Mouse (Mus musculus) heart, embryonic 13.5 days (tissue): ENCODE results near the gene Pear1. TPM values are rescaled to one million over a fixed set of nuclear protein-coding genes. Genes with fewer than 3 reads are reported as not detected.
A peak's percentile ranks its signal among the peaks of the same experiment; 100 is the strongest.

Source experiments
- ATAC-seq: fragments of 200-750 bp; cut with Nextera tagmentation; 2 replicates; pipeline ENCODE4 v1.8.0; 2017; ENCODE audit warnings: moderate TSS enrichment; ENCODE audit not compliant: insufficient number of reproducible peaks, low FRiP score, low TSS enrichment; ENCODE audit errors: extremely low read depth
- H3K27ac ChIP-seq: fragments of 300-500 bp; sonication (generic); replicated peaks from 2 replicates; pipeline ENCODE4 v1.5.1; 2015; ENCODE audit warnings: moderate library complexity, mild to moderate bottlenecking, inconsistent platforms
- H3K27me3 ChIP-seq: fragments of 300-500 bp; sonication (generic); replicated peaks from 2 replicates; pipeline ENCODE4 v1.6.1; 2015; ENCODE audit warnings: mild to moderate bottlenecking, inconsistent platforms
- H3K36me3 ChIP-seq: fragments of 300-500 bp; sonication (generic); 2 replicates; pipeline ENCODE4 v1.6.1; 2015; ENCODE audit warnings: mild to moderate bottlenecking, inconsistent platforms
- H3K4me1 ChIP-seq: fragments of 300-500 bp; sonication (generic); 2 replicates; pipeline ENCODE4 v1.6.1; 2015; ENCODE audit warnings: inconsistent platforms
- H3K4me2 ChIP-seq: fragments of 300-500 bp; sonication (generic); 2 replicates; pipeline ENCODE4 v1.6.1; 2015; ENCODE audit warnings: inconsistent platforms, mild to moderate bottlenecking, moderate library complexity
- H3K4me3 ChIP-seq: fragments of 300-500 bp; sonication (generic); 2 replicates; pipeline ENCODE4 v1.5.1; 2015; ENCODE audit warnings: moderate library complexity, mild to moderate bottlenecking, inconsistent platforms
- H3K9ac ChIP-seq: fragments of 300-500 bp; sonication (generic); 2 replicates; pipeline ENCODE4 v1.6.1; 2015; ENCODE audit warnings: inconsistent platforms, mild to moderate bottlenecking, moderate library complexity
- H3K9me3 ChIP-seq: fragments of 300-500 bp; sonication (generic); 2 replicates; pipeline ENCODE4 v1.6.1; 2016; ENCODE audit warnings: inconsistent platforms
- WGBS: fragments of 180-500 bp; shearing (Covaris S2); methylation state at CpG from one replicate; pipeline ENCODE4 v1.1.7; 2015; ENCODE audit warnings: mixed read lengths; 5-methylcytosine and 5-hydroxymethylcytosine counted together
- polyA plus RNA-seq: library from polyadenylated mRNA; unstranded; fragments of >200 nt; fragmentation: Nextera tagmentation; extraction: Ambion mirVana; gene quantifications from 2 replicates; pipeline ENCODE4 v1.2.1, GENCODE M21; 2015

Pear1 gene
- polyA plus RNA-seq, 1 experiment from 2014 or later, result 18.1 TPM

DNA sequence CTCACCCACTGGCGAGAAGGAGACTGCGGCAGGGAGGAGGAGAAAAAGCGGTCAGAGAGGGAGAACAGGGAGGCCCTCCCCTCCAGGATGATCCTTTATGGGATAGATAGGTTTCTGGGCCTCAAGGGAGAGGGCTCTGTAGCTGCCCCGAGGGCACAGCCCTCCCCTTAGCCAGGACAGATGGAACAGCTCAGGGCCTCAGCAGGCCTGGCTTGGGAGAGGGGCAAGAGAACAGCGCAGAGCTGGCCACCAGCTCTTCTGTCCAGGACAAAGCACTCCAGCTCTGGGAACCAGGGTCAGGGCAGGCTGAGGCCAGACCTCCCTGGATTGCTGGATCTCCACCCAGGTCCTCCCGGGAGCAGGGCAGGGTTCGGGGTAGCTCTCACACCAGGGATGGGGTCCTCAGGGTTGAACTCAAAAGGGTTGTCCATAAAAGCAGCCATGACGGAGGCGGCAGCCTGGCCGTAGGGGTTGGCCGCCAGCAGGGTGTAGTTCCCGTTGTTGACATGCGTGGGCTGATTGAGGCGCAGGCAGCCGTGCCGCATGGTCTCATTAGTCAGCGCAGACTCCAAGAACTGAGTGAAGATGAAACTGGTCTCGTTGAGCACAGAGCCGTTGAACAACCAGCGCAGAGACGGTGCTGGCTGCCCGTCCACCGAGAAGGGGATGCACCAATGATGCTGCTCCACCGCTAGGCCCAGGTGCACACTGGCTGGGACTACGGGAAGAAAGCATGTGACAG is 40.7 kb downstream of the Pear1 start:
- Histone ChIP-seq H3K27ac (no peak overlapping the region), H3K4me3 (no peak overlapping the region), H3K4me2 (no peak overlapping the region), H3K36me3 (no peaks in the 10 kb centered on the region), H3K27me3 (peaks cover 74% of the 10 kb centered on the region), H3K9ac (no peak overlapping the region), H3K4me1 (peaks cover 22% of the 10 kb centered on the region), H3K9me3 (no peaks in the 10 kb centered on the region)
- no peak for ATAC-seq
- 77% methylated on average over 25 of the region's 25 CpGs for WGBS

DNA sequence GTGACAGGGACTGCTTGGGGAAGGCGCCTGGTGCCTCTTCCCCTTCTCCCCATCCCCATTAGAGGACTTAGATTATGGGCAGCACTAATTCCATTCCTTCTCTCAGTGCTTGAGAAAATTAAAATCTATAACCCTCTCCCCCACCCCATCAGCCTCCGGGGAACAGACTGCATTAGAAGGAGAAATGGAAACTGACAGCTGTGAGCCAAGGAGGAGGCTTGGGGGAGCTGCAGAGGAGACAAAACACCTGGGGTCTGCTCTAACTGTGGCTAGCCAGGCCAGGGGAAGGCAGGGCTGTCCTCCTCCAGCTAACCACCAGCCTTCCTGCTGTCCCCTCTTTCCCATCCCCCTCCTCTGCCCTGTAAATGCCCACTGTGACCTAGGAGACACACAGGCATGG is 45.0 kb downstream of the Pear1 start:
- Histone ChIP-seq H3K27me3 (peaks cover 96% of the 10 kb centered on the region), H3K9me3 (no peaks in the 10 kb centered on the region), H3K9ac (peak overlapping the region; percentile 16; the same call in 1 of the 2 replicates), H3K36me3 (no peaks in the 10 kb centered on the region), H3K4me2 (no peak overlapping the region), H3K27ac (no peak overlapping the region), H3K4me1 (peaks cover 7% of the 10 kb centered on the region; the same call in 1 of the 2 replicates), H3K4me3 (no peak overlapping the region)
- no peak for ATAC-seq
- 26% methylated on average over 2 of the region's 2 CpGs for WGBS

- no peak overlapping the region for H3K4me3 ChIP-seq
- H3K27ac ChIP-seq, result no peak overlapping the region
- no peak overlapping the region for H3K9ac ChIP-seq
- ATAC-seq, result no peak
- H3K4me1 ChIP-seq, result peaks cover 6% of the 10 kb centered on the region; the same call in 1 of the 2 replicates
- no peaks in the 10 kb centered on the region for H3K9me3 ChIP-seq
- WGBS, result 45% methylated on average over 23 of the region's 23 CpGs
- no peak overlapping the region for H3K4me2 ChIP-seq
- H3K36me3 ChIP-seq, result no peaks in the 10 kb centered on the region
- peaks cover 98% of the 10 kb centered on the region for H3K27me3 ChIP-seq
Observed at GRCm38 (mm10) chr3:87778283-87778682, 45.8 kb downstream of the Pear1 start.

DNA sequence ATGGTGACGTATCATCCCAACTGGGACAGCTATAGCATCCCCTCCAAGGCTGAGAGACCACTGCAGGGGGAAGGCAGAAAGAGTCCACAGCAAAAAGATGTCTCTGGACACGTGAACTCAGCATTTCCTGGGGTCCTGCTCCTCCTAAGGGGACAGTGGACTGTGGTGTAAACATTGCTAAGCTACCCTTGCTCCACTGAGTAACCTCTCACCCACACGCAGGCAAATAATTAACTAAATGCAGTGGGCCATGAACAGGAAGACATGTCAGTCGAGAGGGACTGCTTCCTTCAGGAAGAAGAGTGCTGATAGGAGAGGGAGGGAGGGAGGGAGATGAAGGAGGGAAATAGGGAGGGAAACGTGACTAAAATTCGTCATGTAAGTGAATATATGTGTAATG is 53.0 kb downstream of the Pear1 start:
- ATAC-seq, result no peak
- H3K4me3 ChIP-seq, result no peak overlapping the region
- H3K4me1 ChIP-seq, result peaks cover 22% of the 10 kb centered on the region

GRCm38 (mm10) chr3:87770280-87770679 is 53.8 kb downstream of the Pear1 start:
- H3K27ac ChIP-seq, result no peak overlapping the region
- under 1% methylated on average over 4 of the region's 4 CpGs for WGBS
- no peak overlapping the region for H3K9ac ChIP-seq
- no peak overlapping the region for H3K4me3 ChIP-seq
- H3K9me3 ChIP-seq, result no peaks in the 10 kb centered on the region
- H3K4me2 ChIP-seq, result no peak overlapping the region
- H3K36me3 ChIP-seq, result no peaks in the 10 kb centered on the region
- no peak for ATAC-seq
- H3K27me3 ChIP-seq, result peaks cover 63% of the 10 kb centered on the region
- peaks cover 30% of the 10 kb centered on the region for H3K4me1 ChIP-seq

More for the DNA sequence above, 53.0 kb downstream of the Pear1 start:
- Histone ChIP-seq H3K36me3 (no peaks in the 10 kb centered on the region), H3K9me3 (no peaks in the 10 kb centered on the region), H3K9ac (no peak overlapping the region), H3K27me3 (peaks cover 69% of the 10 kb centered on the region), H3K4me2 (no peak overlapping the region), H3K27ac (no peak overlapping the region)
- WGBS, result 44% methylated on average over 6 of the region's 6 CpGs

DNA sequence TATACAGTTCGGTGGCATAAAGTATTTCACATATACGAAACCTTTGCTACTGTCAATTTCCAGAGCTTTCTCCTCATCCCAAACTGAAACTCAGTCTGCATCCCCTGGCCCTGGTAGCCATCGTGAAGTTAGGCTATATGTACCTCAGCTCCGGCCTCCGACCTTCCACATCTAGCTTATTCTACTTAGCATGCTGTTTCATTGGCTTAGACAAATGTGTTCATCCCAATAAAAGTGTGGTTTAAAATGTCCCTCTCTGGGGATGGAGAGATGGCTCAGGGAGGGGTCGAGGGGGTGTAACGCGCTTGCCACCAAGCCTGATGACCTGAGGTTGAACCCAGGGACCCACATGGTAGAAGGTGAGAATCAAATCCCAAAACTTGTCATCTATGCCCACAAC is 54.6 kb downstream of the Pear1 start:
- WGBS, result 69% methylated on average over 8 of the region's 8 CpGs
- H3K27me3 ChIP-seq, result peaks cover 56% of the 10 kb centered on the region

DNA sequence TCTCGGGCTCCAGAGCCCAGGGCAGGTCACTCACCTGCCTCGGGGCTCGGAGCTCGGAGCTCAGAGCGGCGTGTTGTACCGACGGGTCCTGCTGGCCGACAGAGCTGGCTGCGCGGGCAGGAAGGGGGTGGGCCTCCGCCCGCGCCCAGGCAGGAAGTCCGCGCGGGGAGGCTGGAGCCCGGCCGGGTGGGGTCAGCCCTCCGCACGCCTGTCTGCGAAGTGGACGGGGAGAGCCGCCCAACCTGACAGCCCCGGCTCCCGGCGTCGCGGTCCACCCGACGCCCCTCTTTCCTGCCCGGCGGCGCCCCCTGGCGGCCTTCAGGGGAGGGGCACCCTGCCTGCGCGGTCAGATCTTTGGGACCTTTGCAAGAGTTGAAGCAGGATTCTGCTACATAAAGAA is 55.3 kb downstream of the Pear1 start:
- H3K36me3 ChIP-seq, result no peaks in the 10 kb centered on the region
- peak overlapping the region; percentile 72 for H3K4me2 ChIP-seq
- H3K27me3 ChIP-seq, result peaks cover 49% of the 10 kb centered on the region
- WGBS, result under 1% methylated on average over 37 of the region's 37 CpGs
- peak overlapping the region; percentile 65 for H3K4me3 ChIP-seq
- H3K9me3 ChIP-seq, result no peaks in the 10 kb centered on the region
- H3K9ac ChIP-seq, result peak overlapping the region; percentile 82
- peaks cover 44% of the 10 kb centered on the region for H3K4me1 ChIP-seq
- H3K27ac ChIP-seq, result peak overlapping the region; percentile 82
- peak; percentile 67; the same call in 1 of the 2 replicates for ATAC-seq

More for the DNA sequence above, 54.6 kb downstream of the Pear1 start:
- Histone ChIP-seq H3K4me2 (peak overlapping the region; percentile 72), H3K4me1 (peaks cover 38% of the 10 kb centered on the region), H3K9me3 (no peaks in the 10 kb centered on the region), H3K9ac (no peak overlapping the region), H3K4me3 (no peak overlapping the region), H3K36me3 (no peaks in the 10 kb centered on the region), H3K27ac (no peak overlapping the region)
- no peak for ATAC-seq

GRCm38 (mm10) chr3:87768431-87768830 is 55.7 kb downstream of the Pear1 start:
- H3K4me3 ChIP-seq, result peak overlapping the region; percentile 65
- H3K9me3 ChIP-seq, result no peaks in the 10 kb centered on the region
- H3K27me3 ChIP-seq, result peaks cover 47% of the 10 kb centered on the region
- no peaks in the 10 kb centered on the region for H3K36me3 ChIP-seq
- WGBS, result 31% methylated on average over 6 of the region's 6 CpGs
- H3K4me2 ChIP-seq, result peak overlapping the region; percentile 72
- H3K4me1 ChIP-seq, result peaks cover 48% of the 10 kb centered on the region
- peak overlapping the region; percentile 82 for H3K27ac ChIP-seq
- peak overlapping the region; percentile 82 for H3K9ac ChIP-seq
- no peak for ATAC-seq

DNA sequence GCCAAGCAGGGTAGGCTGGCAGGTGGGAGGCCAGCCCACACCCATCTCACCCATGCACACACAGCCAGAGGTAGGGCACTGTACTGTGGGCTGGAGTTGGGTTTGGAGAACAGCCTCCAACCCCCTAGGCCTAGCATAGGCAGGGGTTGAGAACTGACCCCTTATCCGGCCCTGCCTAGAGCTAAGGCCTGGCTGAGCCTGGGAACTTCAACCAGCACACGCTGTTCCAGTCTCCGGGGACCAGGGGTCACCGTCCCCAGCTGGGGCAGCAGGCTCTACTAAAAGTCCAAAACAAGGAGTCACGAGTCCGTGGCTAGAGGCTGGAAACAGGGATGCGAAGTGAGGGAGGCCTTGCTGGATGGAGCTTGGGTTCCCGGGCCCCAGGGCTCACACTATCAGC is 56.3 kb downstream of the Pear1 start:
- 58% methylated on average over 8 of the region's 8 CpGs for WGBS
- Histone ChIP-seq H3K4me1 (peaks cover 54% of the 10 kb centered on the region), H3K27ac (peak overlapping the region; percentile 82), H3K9me3 (no peaks in the 10 kb centered on the region), H3K4me3 (peak overlapping the region; percentile 65), H3K27me3 (peaks cover 40% of the 10 kb centered on the region), H3K9ac (peak overlapping the region; percentile 82), H3K36me3 (no peaks in the 10 kb centered on the region), H3K4me2 (peak overlapping the region; percentile 72)
- no peak for ATAC-seq

DNA sequence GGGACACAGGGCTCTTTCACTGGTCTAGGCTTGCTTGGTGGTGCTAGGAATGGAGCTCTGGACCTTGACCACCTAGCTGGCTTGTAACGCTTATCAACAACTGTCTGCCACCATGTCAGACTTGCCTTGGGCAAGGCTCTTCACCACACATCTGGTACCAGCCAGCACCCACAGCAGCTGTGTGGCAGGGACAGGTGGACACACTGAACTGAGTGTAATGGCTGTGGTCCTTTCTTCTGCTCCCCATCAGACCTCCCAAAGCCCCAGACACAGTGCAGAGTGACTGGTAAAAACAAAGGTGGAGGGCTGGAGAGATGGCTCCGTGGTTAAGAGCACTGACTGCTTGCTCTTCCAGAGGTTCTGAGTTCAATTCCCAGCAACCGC is 57.8 kb downstream of the Pear1 start:
- Histone ChIP-seq H3K4me1 (peaks cover 69% of the 10 kb centered on the region), H3K4me2 (peak overlapping the region; percentile 72), H3K4me3 (no peak overlapping the region), H3K27me3 (peaks cover 26% of the 10 kb centered on the region), H3K9me3 (no peaks in the 10 kb centered on the region), H3K27ac (peak overlapping the region; percentile 91), H3K36me3 (no peaks in the 10 kb centered on the region), H3K9ac (0 out of 2 replicates have a peak overlapping the region, but pooled peaks have one; percentile 6)
- 75% methylated on average over 3 of the region's 3 CpGs for WGBS
- no peak for ATAC-seq

DNA sequence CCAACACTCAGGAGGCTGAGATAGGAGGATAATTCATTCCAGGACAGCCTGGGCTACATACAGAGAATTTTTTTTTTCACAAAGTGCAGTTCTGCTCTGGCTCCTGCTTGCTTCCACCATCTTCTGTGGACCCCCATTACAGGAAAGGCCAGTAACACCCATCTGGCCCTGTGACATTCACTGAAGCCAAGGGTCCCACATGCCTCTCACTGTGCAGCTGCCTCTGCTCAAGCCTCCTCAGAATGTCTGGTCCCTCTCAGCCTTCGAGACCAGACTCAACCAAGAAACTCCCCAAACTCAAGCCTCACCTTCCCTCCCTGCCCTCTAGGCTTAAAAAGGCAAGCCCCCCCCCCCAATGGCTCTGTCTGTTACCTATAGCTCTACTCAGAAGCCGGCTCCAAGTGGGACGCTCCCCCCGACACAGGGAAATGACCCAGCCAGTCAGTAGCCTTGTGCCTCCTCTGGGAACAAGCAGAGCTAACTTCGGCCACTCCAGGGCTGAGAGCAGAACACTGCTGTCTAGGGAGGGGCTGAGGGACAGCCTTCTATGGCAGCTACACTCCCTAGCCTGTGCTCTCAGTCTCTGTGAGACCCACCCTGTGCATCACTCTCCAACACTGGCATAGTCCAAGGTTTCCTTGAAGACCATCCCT is 58.3 kb downstream of the Pear1 start:
- WGBS, result 54% methylated on average over 5 of the region's 5 CpGs
- Histone ChIP-seq H3K9me3 (no peaks in the 10 kb centered on the region), H3K4me2 (peak overlapping the region; percentile 72), H3K4me3 (no peak overlapping the region), H3K36me3 (no peaks in the 10 kb centered on the region), H3K27me3 (peaks cover 22% of the 10 kb centered on the region), H3K4me1 (peaks cover 71% of the 10 kb centered on the region), H3K27ac (peak overlapping the region; percentile 91), H3K9ac (peak overlapping the region; percentile 15; the same call in 1 of the 2 replicates)
- ATAC-seq, result no peak
